Mouse (Mus musculus) midbrain, embryonic 10.5 days (tissue): ENCODE results near the gene Wdr48. TPM values are rescaled to one million over a fixed set of nuclear protein-coding genes. Genes with fewer than 3 reads are reported as not detected.

Experiments used
- DNase-seq: peaks from one replicate; pipeline ENCODE4 v3.0.0-alpha.2; 2017; ENCODE audit warnings: low spot score
- H3K27ac ChIP-seq: fragments of 300-500 bp; sonication (generic); replicated peaks from 2 replicates; pipeline ENCODE4 v1.5.1; 2016; ENCODE audit warnings: mild to moderate bottlenecking
- H3K27me3 ChIP-seq: fragments of 300-500 bp; sonication (generic); 2 replicates; pipeline ENCODE4 v1.6.1; 2016; ENCODE audit warnings: low read depth, mild to moderate bottlenecking; ENCODE audit not compliant: poor library complexity, severe bottlenecking
- H3K36me3 ChIP-seq: fragments of 300-500 bp; sonication (generic); 2 replicates; pipeline ENCODE4 v1.6.1; 2016; ENCODE audit warnings: mild to moderate bottlenecking, moderate library complexity
- H3K4me1 ChIP-seq: fragments of 300-500 bp; sonication (generic); 2 replicates; pipeline ENCODE4 v1.6.1; 2016
- H3K4me3 ChIP-seq: fragments of 300-500 bp; sonication (generic); 2 replicates; pipeline ENCODE4 v1.5.1; 2016; ENCODE audit warnings: mild to moderate bottlenecking, moderate library complexity
- H3K9me3 ChIP-seq: fragments of 300-500 bp; sonication (generic); replicated peaks from 2 replicates; pipeline ENCODE4 v1.6.1; 2016; ENCODE audit warnings: mild to moderate bottlenecking
- WGBS: fragments of 180-500 bp; shearing (Covaris S2); methylation state at CpG from one replicate; pipeline ENCODE4 v1.1.7; 2016; 5-methylcytosine and 5-hydroxymethylcytosine counted together
- polyA plus RNA-seq: library from polyadenylated mRNA; unstranded; fragments of >200 nt; fragmentation: Nextera tagmentation; extraction: Ambion mirVana; gene quantifications from 2 replicates; pipeline ENCODE4 v1.2.1, GENCODE M21; 2016

Gene Wdr48
- polyA plus RNA-seq, result 65.8 and 71.6 TPM in 2 replicates

DNA sequence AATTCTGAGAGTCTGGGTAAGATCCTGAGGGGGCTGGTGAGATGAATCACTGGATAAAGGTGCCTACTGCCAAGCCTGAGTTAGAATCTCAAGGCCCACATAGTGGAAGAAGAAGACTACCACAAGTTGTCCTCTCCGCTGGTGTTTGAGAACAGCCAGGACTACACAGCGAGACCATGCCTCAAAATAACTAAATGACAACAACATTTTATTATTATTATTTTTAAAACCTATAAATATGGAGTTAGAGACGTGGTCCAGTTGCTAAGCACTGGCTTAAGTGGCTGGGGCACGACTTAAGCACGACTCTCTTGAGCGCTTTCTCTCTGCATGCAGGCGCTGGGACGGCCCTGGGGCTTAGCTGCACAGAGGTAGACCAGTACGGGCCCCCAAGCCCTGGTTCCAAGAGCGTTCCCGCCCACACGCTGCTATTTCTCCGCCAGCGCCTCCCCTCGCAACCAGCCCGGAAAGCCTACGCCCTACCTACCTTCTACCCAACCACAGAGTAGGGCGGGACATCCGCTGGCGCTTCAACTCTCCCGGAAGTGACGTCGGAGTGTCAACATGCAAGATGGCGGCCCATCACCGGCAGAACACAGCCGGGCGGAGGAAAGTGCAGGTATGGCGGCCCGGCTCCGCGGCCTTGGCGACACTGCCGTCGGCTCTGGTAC lies at the start of gene Wdr48:
Gene Wdr48 (plus strand): TSS at position 540 of the 671 bp plus-strand sequence.
- no peaks in the 10 kb centered on the region for H3K9me3 ChIP-seq
- peak; percentile 99 for DNase-seq

DNA sequence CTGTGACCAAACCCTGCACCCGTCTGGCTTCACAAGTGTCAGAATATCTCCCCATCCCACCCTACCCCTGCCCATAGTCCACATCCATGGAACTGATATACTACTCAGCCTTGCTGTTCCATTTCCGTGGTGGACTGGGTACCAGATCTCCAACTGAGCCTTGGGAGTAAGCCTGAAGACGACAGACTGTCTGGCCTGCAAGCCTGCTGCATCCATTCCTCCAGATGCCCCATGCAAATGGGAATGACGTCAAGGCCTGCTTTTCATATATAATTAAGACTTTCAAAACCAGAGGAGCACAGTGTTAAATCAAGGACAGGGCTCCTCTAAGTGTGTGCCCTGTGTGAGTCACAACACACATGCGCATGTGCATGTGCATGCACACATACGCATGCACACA lies 47.5 kb upstream of the Wdr48 start:
- no peak for DNase-seq
- Histone ChIP-seq H3K9me3 (no peaks in the 10 kb centered on the region), H3K4me3 (no peak overlapping the region), H3K27me3 (peaks cover 36% of the 10 kb centered on the region), H3K27ac (no peak overlapping the region), H3K36me3 (no peaks in the 10 kb centered on the region), H3K4me1 (peaks cover 44% of the 10 kb centered on the region)
- WGBS, result 71% methylated on average over 6 of the region's 6 CpGs

More for the DNA sequence above, at the start of gene Wdr48:
- Histone ChIP-seq H3K4me3 (peak within 1 kb of the TSS; percentile 99), H3K36me3 (no peaks in the 10 kb centered on the region), H3K27me3 (peaks cover 20% of the 10 kb centered on the region), H3K4me1 (peaks cover 29% of the 10 kb centered on the region), H3K27ac (peak within 1 kb of the TSS; percentile 93)
- WGBS, result 5% methylated on average over 34 of the region's 34 CpGs

DNA sequence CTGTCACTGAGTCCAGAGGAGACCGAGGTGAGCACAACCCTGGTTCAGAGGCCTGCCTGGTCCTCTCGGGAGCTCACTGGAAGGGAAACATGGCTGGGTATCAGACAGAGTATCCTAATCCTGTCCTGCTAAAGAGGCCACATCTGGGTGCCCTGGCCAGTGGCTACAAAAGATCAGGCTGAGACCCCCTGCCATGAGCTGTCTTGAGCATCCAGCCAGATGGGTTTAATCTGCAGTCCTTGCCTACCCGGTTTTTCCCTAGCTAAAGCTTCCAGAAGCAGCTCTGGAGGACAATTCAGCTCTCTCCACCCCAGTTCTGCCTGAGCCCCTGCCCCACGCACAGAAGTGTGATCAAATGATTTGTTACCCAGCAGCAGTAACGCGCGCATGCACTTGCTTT lies 46.0 kb upstream of the Wdr48 start:
- H3K4me1 ChIP-seq, result peaks cover 31% of the 10 kb centered on the region
- WGBS, result 27% methylated on average over 7 of the region's 7 CpGs
- DNase-seq, result no peak
- no peaks in the 10 kb centered on the region for H3K36me3 ChIP-seq
- H3K9me3 ChIP-seq, result no peaks in the 10 kb centered on the region
- no peak overlapping the region for H3K4me3 ChIP-seq
- H3K27me3 ChIP-seq, result peaks cover 36% of the 10 kb centered on the region
- H3K27ac ChIP-seq, result no peak overlapping the region

DNA sequence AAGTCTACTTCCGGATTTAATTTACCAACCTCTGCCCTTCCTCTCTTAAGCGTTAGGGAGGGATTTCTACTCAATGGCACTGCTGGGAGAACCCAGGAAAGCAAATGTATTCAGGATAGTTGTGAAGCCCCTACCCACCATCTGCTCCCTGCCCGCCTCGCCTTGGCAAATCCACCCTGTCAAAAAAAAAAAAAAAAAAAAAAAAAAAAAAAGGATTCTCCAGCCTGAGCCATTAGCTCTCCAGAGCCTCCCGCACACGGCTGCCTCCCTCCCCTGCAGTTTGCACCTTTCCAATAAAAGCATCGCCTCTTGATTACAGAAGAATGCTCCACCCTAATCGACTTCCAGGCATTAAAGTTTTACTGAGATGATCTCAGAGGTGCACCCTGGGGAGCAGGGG lies 45.5 kb upstream of the Wdr48 start:
- H3K36me3 ChIP-seq, result no peaks in the 10 kb centered on the region
- no peak overlapping the region for H3K4me3 ChIP-seq
- no peak for DNase-seq
- peaks cover 36% of the 10 kb centered on the region for H3K27me3 ChIP-seq
- WGBS, result 25% methylated on average over 8 of the region's 8 CpGs
- H3K4me1 ChIP-seq, result peaks cover 32% of the 10 kb centered on the region
- H3K9me3 ChIP-seq, result no peaks in the 10 kb centered on the region
- no peak overlapping the region for H3K27ac ChIP-seq

DNA sequence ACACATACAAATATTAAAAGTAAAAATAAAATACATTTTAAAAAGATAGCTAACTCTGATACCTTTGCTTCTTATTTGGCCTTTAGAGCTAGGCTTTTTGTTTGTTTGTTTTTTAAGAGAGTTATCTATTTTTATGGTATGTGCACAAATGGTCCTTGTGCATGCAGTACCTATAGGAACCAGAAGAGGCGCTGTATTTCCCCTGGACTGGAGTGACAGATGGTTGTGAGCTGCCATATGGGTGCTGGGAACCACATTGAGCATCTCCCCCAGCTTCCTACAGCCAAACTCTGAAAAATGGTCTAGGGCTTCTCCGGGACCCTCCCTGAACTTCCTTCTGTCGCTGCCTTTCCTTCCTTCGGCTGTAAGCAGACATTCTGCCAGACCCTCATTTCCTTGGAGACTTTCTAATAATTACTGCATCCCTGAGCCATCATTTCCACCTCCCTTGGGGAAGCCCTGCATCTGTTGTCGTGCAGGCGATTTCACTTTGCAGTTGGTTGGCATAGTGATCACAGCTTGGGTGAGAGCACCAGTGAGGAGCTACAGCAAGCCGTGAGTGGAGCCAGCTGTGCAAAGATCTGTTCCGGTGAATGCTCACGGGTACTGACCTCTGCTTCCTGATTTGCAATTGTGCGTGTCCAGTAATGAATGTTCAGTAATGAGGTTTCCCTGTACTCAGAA lies 42.2 kb upstream of the Wdr48 start:
- DNase-seq, result no peak
- WGBS, result 78% methylated on average over 10 of the region's 10 CpGs
- H3K27ac ChIP-seq, result no peak overlapping the region

DNA sequence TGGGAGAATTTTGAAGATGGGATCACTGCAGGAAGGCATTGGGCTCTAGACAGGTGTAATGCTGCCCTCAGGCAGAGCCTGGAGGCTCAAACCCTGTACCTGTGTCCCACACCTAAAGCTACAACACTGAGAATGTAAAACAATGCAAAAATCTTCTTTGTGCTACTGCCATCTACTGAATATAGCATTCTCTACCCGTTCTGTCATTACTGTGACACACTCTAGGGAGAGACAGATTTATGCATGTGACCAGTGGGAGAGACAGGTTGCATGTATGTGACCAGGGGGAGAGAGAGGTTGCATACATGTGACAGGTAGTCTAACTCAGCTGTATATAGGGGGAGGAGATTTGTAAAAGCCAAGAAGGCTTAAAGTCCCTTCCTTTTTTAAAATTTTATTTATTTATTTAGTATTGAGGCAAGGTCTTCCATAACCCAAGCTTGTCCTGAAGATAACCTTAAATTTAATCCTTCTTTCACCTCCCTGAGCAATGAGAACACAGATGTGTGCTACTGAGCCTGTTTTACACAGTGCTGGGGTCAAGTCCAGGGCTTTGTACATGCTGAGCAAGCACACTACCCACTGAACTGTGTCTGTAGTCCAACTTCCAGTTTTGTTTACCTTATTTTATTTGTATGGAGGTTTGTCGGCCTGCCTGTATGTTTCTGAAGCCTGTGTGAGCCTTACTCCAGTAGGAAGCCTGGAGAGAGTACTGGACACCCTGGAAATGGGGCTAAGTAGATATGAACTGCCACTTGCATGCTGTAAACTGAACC lies 41.4 kb upstream of the Wdr48 start:
- H3K36me3 ChIP-seq, result no peaks in the 10 kb centered on the region
- no peak overlapping the region; the same call in 1 of the 2 replicates for H3K27ac ChIP-seq
- H3K9me3 ChIP-seq, result peaks cover 8% of the 10 kb centered on the region; the same call in 1 of the 2 replicates
- peaks cover 13% of the 10 kb centered on the region for H3K27me3 ChIP-seq
- 78% methylated on average over 2 of the region's 2 CpGs for WGBS
- DNase-seq, result no peak
- H3K4me3 ChIP-seq, result no peak overlapping the region
- peaks cover 18% of the 10 kb centered on the region for H3K4me1 ChIP-seq

More for the DNA sequence above, 42.2 kb upstream of the Wdr48 start:
- Histone ChIP-seq H3K4me1 (peaks cover 20% of the 10 kb centered on the region), H3K9me3 (peaks cover 5% of the 10 kb centered on the region; the same call in 1 of the 2 replicates), H3K27me3 (peaks cover 19% of the 10 kb centered on the region), H3K4me3 (no peak overlapping the region), H3K36me3 (no peaks in the 10 kb centered on the region)

DNA sequence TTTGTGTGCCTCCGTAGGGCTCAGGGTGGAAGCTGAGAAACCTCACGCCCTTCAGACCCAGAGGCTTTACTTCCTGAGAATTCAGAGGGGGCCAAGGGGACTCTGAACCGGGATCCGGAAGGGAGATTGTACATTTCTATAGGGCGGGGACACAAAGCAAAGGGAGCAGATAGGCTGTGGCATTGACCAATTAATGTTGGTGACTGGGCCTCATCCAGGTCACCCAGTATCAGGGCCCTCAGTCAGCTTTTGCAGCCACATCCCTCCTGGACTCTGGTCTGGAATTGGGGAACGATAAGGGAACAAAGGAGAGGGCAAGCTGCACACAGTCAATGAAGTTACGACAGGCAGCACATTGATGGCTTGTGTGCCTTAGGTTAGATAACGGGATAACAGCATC lies 40.5 kb upstream of the Wdr48 start:
- 73% methylated on average over 8 of the region's 8 CpGs for WGBS
- DNase-seq, result no peak
- no peak overlapping the region for H3K4me3 ChIP-seq
- peaks cover 8% of the 10 kb centered on the region; the same call in 1 of the 2 replicates for H3K9me3 ChIP-seq
- H3K36me3 ChIP-seq, result no peaks in the 10 kb centered on the region
- peaks cover 10% of the 10 kb centered on the region for H3K4me1 ChIP-seq
- peaks cover 5% of the 10 kb centered on the region; the same call in 1 of the 2 replicates for H3K27me3 ChIP-seq
- H3K27ac ChIP-seq, result no peak overlapping the region; the same call in 1 of the 2 replicates

DNA sequence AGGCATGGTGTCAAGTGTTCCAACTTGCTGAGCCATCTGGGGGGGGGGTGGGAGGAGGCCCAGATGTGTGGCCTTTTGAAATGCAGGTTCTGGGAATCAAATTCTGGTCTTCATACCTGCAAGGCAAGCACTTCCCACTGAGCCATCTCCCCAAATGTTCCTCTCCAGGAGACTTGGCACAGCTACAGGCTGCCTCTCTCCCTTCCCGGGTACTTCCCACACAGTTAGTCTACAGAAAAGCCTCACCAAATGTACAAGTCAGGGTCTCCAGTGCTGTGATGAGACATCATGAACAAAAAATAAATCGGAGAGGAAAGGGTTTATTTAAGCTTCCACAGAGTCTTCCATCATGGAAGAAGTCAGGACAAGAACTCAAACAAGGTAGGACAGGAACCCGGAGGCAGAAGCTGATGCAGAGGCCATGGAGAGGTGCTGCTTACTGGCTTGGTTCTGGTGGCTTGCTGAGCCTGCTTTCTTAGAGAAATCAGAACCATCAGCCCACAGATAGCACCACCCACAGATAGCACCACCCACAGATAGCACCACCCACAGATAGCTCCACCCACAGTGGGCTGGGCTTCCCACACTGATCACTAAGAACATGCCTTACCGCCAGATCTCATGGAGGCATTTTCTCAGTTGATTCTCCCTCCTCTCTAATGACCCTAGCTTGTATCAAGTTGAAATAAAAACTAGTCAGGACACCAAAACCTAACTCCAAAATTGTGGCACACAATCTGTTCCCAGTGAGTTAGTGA lies 7.4 kb upstream of the Wdr48 start:
- Histone ChIP-seq H3K4me1 (peaks cover 22% of the 10 kb centered on the region), H3K27me3 (peaks cover 20% of the 10 kb centered on the region), H3K4me3 (no peak overlapping the region), H3K9me3 (no peaks in the 10 kb centered on the region), H3K27ac (no peak overlapping the region), H3K36me3 (no peaks in the 10 kb centered on the region)
- DNase-seq, result no peak
- 69% methylated on average over 4 of the region's 4 CpGs for WGBS

DNA sequence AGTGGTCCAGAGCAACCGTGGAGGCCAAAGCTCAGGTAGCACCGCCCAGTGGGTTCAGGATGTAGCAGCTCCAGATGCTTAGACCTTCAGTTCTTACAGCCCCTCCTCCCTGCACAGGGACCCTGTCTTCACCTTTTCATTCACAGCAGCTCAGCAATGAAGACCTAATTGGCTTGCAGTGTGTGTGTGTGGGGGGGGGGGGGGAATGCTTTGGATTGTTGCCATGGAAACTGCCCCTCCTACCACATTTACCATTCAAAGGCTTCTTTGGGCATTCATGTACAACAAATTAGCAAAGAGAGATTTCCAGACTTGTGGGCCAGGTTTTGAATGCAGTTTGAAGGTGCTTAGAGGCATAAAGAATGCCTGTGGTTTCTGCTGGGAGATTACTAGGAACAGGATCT lies 5.8 kb upstream of the Wdr48 start:
- no peaks in the 10 kb centered on the region for H3K36me3 ChIP-seq
- peak; percentile 65 for DNase-seq
- H3K9me3 ChIP-seq, result no peaks in the 10 kb centered on the region
- no peak overlapping the region for H3K4me3 ChIP-seq
- peaks cover 30% of the 10 kb centered on the region for H3K27me3 ChIP-seq
- 21% methylated on average over 2 of the region's 2 CpGs for WGBS
- H3K27ac ChIP-seq, result 0 out of 2 replicates have a peak overlapping the region, but pooled peaks have one; percentile 52
- peaks cover 22% of the 10 kb centered on the region for H3K4me1 ChIP-seq

DNA sequence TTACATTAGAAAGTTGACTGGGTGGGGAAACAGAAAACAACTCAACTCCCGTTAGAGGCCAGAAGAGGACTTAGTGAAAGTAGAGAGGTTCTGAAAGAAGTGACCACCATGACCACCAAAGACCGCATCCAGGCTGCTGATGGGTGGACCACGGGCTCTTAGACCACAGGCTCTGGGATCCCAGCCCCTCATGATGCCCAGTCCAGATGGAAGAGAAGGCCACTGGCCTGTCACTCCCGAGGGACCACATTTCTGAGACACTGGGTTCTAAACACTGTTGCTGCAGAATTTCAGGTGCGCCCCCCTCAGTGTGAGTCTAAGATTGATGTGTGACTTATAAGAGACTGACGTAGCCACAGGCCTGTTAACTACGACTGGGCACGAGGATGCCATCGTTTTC lies 5.2 kb upstream of the Wdr48 start:
- H3K27ac ChIP-seq, result 0 out of 2 replicates have a peak overlapping the region, but pooled peaks have one; percentile 52
- no peak overlapping the region for H3K4me3 ChIP-seq
- no peaks in the 10 kb centered on the region for H3K9me3 ChIP-seq
- H3K4me1 ChIP-seq, result peaks cover 28% of the 10 kb centered on the region
- DNase-seq, result no peak
- no peaks in the 10 kb centered on the region for H3K36me3 ChIP-seq
- peaks cover 30% of the 10 kb centered on the region for H3K27me3 ChIP-seq
- WGBS, result 73% methylated on average over 9 of the region's 9 CpGs

DNA sequence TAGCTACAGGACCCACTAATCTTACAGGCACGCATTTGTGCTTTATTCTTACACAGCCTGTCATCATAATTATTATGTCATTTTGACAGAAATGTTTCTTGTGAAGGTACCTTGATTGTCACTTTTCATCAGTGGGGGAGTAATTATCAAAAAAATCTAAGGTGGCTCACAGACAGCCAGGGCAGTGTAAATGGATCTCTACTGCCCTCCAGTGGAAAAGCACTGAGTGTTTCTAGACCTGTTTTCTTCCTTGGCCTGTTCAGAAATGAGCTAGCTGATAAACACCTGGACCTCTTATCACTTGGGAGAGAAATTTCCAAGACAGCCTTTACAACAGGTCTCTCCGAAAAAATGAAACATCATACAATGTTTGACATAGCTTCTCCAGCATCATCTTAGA lies 4.0 kb upstream of the Wdr48 start:
- peak; percentile 19 for DNase-seq
- Histone ChIP-seq H3K36me3 (no peaks in the 10 kb centered on the region), H3K4me1 (peaks cover 38% of the 10 kb centered on the region), H3K9me3 (no peaks in the 10 kb centered on the region), H3K4me3 (no peak overlapping the region), H3K27ac (no peak overlapping the region), H3K27me3 (peaks cover 30% of the 10 kb centered on the region)
- 48% methylated on average over 2 of the region's 2 CpGs for WGBS

DNA sequence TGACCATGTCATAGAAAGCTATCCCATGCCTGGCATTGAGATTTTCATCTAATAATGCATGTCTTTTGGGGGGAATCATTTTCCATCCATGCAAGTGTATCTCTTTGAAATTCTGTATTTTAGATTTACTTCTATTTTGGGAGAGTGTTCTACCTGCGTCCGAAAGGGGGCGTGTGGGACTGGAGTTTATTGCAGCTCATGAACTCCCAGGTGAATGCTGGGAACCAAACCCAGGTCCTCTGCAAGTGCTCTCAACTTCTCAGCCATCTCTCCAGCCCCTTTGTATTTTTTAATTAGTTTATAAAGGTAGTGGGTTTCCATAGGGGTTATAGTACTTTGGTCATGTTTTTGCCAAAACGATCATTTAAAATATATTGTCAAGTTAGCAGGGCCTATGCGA lies 797 bp upstream of the Wdr48 start:
- Histone ChIP-seq H3K4me1 (peaks cover 35% of the 10 kb centered on the region), H3K27me3 (peaks cover 20% of the 10 kb centered on the region), H3K9me3 (no peaks in the 10 kb centered on the region), H3K36me3 (no peaks in the 10 kb centered on the region), H3K4me3 (peak overlapping the region; percentile 99; the same call in 1 of the 2 replicates), H3K27ac (no peak overlapping the region; the same call in 1 of the 2 replicates)
- DNase-seq, result no peak
- 89% methylated on average over 5 of the region's 5 CpGs for WGBS
